Mouse (Mus musculus) adrenal gland, postnatal 4 days (tissue): ENCODE data around the gene Flvcr1. TPM values are rescaled to one million over a fixed set of nuclear protein-coding genes. Genes with fewer than 3 reads are reported as not detected.

Experiments
- DNase-seq, 2 experiments: peaks; one replicate each; pipeline ENCODE4 v3.0.0; 2021 to 2022; ENCODE audit warnings: low spot score in 2 of 2, mixed read lengths in 2 of 2
- long read RNA-seq, 2 experiments: library from polyadenylated mRNA; stranded (forward); transcript quantifications; one replicate each; pipeline ENCODE4 v2.0.0; 2021
- total RNA-seq, 2 experiments: library from RNA; stranded (reverse); gene quantifications; 2 replicates each; pipeline ENCODE4 v1.2.3; 2021

Gene Flvcr1
- 10 to 100 TPM; 16.7 to 19.6 TPM for total RNA-seq
- long read RNA-seq, experiment 1, full-length matches to known transcripts, result 2 of 2 reads
- long read RNA-seq, experiment 1, partial matches to known transcripts, result 0 of 2 reads
- long read RNA-seq, experiment 1, other reads (novel, unspliced or antisense), result 0 of 2 reads
- long read RNA-seq, experiment 2, full-length matches to known transcripts, result 9 of 11 reads
- long read RNA-seq, experiment 2, partial matches to known transcripts, result 1 of 11 reads
- long read RNA-seq, experiment 2, other reads (novel, unspliced or antisense), result 1 of 11 reads

DNA sequence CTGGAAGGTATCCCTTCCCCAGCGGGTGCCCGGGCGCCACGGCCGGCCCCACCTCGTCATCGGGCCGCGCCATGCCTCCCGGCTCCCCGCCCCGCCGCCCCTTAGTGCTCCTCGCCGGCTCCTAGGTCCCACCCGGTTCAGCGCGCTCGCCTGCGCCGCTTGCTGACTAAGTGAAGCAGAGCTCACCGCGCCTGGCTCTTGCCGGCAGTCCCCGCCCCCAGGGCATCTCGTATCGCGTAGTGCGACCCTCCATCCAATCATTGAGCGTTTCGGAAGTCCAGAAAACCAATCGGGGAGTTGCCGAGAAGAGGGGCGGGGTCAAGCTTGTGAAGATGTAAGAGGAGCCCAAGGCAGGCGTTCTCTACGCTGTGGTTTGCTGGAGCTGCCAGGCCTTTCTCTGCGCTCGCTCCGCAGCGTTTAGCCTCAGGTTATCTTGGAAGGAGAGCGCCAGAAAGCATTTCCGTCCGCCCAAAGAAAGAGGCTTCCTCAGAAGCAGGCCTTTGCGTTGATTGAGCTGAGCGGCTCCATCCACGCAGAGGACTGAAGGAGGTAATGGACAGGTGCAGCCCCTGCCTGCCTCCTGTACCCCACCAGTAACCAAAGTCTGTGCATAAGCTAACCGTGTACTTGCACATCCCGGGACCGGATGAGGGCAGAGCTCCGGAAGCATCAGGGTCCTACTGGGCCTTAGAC is at the start of gene Flvcr1:
Gene Flvcr1, minus strand, starts transcription at position 138 of the 693 bp plus-strand sequence.
- DNase-seq, result peak; percentile 91 to 98

DNA sequence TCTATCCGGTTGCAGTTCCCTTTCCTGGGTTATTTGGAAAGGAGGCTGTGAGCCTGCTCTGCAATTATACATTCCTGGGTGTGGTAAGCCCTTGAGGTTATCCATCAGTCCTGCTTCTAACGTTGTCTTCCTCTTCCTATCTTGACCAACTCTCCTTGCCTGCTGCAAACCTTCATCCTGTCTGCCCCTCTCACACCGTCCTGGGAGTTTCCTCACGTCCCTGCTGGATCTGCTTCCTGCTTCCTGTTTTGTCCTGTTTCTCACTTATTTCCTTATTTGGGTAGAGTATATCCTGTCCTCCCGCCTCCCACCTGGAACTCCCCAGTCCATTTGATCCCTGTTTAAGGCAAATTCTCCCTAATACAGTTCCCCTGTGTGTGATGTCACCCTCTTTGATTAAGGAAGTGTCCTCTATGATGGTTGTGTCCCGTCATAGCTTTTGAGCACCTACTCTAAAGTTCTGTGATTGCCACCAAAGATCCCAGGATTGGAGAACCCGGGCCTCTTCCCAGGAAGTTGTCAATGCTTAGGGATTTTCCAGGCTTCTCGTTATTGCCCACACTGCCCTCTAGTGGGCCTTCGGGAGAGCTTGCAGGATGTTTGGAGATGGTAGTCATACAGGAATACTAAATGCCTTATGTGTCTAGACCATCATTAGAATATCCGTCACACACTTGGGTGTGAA is 49.4 kb upstream of the Flvcr1 start:
- DNase-seq, result peak in 1 of 2 experiments; percentile 32

DNA sequence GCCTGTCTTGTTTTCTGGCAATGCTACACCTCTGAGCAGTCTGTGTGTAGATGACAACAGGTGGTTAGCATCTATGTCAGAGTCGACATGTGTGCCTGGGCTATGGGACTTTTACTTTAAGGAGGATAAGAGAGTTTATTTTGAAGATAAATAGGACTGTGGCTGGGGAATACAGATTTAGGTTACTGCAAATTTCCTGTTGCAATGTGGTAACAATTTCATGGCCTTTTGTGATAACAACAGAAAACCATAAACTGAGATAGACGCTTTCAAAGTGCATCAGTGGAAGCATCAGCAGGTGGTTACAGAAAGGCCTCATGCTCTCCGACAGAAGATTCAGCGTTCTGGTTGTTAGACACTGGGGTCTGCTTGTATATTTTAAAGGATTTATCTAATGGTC is 47.5 kb upstream of the Flvcr1 start:
- DNase-seq, result no peak

DNA sequence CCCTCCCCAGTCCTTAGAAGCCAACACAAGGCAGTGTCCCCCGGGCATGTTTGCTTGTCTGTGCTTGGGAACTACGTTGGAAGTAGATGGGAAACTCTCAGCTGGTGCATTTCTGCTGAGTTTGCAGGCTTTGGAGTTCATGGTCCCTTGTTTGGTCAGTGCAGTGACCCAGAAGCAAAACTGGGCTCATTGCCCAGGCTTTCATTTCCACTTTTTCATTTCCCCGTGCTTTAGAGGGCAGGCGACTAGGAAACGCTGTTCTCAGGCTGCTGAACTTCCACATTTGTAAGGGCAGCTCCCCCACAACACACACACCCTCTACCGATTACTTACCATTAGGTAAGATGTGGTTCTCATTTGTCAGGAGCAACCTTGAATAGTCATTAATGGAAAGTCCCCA is 47.0 kb upstream of the Flvcr1 start:
- peak in 1 of 2 experiments; percentile 35 for DNase-seq

DNA sequence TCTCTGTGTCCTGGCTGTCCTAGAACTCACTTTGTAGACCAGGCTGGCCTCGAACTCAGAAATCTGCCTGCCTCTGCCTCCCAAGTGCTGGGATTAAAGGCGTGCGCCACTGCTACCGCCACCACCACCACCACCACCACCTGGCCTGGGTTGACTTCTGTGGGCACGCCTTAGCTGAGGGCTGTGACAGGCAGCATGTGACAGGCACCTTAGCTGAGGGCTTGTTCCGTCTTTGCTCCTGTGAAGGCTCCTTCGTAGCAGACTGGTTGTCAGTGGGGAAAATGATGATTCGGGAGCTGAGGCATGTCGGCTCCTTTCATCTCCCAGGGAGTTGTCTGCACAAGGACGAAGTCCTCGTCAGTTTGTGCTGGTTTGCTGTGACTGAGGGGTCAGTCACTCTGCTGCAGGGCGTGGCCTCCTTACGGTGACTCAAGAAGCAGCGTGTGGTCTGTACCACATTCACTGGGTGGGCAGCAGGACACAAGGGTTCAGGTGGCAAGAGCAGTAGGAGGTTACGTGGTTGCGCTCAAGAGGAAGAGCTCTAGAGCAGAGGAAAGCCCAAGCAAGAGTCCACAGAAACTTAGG is 46.5 kb upstream of the Flvcr1 start:
- DNase-seq, result no peak

DNA sequence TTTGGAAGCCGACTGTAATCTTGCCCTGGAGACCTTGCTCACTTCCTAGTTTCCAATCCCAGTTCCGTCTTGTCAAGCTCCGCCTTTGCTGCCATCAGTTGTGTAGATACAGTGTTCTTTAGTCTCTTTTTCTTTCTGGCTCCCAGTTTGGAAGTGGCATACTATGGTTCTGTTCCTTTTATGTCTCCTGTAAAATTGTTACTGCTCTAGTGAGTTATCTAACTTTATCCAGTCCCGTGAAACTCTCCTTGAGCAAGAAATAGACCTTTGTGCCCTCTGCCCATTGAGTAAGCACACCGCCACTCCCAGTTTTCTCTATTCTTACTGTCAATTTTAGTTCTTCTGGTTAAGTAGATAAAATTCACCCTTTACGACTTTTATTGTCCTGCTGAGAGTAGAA is 45.7 kb upstream of the Flvcr1 start:
- DNase-seq, result no peak

DNA sequence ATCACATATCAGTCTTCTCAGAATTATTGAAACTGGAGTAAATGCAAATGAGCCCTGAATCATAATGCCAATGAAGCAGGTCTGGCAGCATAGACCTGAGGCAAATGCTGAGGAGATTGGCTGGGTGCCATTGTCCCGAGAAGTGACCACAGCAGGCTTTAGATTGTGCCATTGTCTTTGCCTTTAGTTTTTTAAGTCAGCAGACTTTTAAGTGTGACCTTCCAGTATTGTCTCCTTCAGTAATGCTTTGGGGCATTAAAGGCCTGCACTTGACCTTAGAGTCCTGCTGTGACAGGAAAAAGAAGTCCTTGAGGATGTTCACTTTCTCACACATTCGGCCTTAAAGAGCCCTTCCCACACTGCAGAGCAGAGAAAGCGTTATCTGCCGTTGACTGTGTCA is 44.3 kb upstream of the Flvcr1 start:
- DNase-seq, result no peak

DNA sequence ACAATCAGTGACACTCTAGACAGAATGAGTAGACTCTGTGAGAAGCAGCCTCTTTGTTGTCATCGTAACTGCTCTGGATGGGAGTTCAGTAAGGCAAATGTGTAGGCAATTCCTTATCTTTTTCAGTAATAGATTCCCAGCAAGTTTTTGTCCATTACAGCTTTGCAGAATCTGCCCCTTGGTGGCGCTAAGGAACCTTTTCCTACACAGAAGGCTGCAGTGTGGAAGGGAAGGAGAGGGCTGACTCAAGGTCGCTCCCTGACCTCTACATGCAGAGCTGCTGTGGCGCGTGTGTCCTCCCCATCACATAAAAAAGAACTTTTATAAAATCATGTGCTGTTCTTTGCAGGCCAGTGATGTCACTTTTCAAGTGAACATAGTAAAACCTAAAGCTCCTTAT is 42.4 kb upstream of the Flvcr1 start:
- peak in 1 of 2 experiments; percentile 20 for DNase-seq

DNA sequence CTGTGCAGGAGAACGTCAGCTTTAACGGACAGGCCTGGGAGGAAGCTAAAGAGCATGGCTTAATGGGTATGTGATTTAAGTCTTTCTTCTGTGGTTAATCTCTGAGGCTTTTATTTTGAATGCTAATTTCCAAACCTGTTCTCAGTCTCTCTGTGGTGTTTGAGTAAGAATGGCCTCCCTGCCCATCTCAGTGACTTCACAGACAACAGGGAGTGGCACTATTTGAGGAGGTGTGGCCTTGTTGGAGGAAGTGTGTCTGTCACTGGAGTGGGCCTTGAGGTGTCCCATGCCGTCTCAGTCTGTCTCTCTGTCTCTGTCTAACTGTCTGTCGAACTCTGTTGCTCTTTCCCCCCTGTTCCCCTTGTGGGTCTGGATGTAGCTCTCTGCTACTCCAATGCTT is 39.2 kb upstream of the Flvcr1 start:
- DNase-seq, result no peak

DNA sequence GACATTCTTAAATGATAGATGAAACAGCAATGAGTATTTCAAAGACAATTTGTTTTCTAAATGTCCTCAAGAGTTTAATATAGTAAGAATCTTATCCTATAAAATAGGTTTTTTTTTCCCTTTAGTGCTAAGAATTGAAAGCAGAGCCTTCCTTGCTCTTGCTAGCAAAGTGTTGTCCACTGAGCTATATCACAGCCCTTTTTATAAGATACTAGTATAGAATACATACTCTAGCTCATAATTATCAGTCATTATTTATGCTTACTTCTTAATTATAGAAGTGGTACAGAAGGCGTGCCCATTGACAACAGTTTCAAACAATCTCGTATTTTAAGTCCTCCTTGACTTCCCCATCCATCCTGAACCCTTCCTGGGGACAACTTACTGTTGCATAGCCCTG is 38.6 kb upstream of the Flvcr1 start:
- DNase-seq, result no peak

DNA sequence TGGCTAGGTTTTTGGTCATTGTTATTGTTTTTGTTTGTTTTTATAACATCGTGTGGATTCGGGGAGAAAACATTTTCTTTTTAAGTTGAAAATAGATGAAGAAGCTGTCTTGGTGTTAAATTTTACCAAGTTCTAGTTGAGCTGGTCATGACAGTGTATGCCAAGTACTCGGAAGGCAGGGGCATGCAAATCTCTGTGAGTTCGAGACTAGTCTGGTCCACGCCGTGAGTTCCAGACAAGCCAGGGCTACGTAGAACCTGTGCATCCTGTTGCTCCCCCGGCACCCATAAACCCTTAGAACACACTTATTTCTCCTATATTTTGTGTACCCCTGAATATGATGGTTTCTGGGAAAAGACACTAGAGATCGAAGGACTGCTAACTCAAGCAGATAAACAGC is 37.7 kb upstream of the Flvcr1 start:
- DNase-seq, result no peak

DNA sequence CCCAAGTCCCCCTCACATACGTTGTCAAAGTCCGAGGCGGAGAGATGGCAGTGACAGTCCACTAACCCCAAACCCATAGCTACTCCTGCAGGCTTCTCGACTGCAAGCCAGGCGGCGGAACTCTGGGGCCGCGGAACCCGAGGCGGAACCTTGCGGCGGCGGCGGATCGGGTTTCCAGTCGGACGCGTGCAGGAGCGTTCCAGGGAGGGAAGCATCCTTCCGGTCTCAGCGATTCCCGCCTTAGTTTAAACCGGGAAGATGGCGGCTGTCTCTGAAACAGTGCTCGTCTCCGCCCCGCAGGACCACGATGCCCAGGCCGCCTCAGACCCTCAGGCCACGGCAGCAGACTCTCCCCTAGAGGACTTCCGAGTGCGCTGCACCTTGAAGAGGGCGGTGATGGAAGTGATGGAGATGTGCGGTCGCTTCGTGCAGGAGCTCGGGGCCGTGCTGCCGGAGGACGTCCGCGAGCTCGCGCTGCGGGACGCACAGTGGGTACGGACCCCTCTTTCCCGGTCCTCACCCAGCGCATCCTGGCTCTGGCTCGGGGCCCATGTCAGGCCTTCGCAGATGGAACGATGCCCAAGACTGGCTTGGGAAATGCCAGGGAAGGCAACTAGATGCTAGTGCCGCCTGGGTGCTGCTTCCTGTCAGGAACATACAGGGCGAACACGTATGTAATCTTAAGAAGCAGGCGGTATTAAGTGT is 37.0 kb upstream of the Flvcr1 start, which contains the start of the genes Tatdn3 and Nsl1:
Gene Tatdn3, minus strand, starts transcription at position 152 of the 705 bp plus-strand sequence.
Gene Nsl1, plus strand, starts transcription at position 232 of the 705 bp plus-strand sequence.
- peak; percentile 86 to 94 for DNase-seq

DNA sequence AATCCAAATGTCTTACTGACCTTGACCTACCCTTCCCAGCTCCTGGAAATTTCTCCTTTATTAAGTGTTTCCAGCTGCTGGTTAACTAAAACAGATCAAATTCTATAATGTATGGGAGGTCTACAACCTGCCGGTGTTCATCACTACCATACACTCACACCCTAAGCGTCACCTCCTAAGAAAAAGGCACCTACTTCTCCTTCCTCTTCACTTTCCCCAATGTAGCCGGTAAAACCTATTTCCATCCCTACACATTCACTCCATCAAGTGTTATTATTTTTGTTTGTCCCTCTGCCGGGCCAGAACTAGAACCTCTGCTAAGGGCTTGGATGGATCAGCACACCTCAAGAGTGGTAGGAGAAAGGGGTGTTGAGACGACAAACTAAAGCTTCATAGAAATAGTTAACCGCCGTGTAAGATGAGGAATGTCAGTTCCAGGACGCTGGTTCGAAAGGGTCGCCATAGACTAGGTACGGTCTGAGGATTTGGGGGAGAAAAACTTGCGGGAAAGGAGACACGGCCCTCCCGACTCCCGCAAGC is 36.4 kb upstream of the Flvcr1 start:
- no peak for DNase-seq

DNA sequence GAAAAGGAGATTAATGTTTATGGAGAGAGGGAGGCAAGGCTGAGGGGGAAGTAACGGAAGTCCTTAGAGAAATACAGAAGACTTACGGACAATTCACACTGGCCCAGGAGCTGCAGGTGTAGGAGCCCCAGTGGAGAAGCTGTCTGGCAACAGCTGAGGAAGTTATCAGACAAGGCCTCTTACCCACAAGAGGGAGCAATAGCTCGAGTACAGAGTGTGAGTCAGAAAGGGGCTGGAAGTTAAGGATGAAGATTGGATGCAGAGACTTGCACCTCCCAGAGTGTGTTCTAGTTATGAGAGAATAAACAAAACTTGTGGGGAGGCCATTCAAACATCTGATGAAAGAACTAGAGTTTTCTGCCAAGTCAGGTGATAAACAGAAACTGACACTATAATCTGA is 31.5 kb upstream of the Flvcr1 start:
- DNase-seq, result no peak

DNA sequence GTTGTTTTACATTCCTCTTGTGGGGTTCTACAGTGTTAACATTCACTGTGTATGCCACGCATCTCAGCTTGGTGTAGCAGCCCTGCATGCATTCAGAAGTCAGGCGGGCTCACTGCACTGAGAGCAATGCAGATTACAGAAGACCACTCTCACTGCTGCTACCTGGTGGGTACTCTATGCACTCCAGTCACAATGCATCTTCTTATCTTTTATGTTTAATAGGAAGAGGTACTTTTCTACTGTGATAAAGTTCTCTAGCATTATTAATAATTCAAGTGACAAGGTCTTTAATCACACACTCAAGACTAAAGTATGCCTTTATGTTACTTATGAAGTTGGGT is 29.5 kb upstream of the Flvcr1 start:
- no peak for DNase-seq

DNA sequence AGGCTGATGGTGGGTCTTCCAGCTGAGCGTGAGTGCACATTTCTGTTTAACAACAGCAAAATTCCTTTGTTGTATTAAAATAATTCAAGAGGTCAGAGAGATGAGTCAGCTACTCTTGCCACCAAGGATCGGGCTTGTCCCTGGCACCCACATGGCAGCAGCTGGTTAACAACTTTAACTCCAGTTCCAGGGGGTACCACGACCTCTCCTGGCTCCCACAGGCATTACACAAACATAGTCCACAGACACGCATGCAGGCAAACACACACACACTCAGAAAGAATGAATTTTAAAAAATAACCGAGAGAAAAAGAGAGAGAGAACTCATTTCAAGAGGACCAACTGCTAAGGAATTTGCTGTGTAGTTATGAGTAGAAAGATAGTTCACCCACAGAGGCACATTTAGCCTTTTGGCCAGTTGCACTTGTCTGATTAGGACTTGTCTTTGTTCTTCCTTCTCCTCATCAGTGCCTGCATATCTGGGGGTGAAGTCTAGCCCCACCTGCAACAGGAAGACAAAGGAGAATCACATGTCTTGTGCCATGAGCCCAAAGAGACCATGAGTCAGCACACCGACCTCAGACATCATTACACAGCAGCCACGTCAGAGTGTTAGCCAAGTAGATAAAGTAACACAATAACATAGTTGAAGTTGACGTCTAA is 29.0 kb upstream of the Flvcr1 start:
- DNase-seq, result no peak

DNA sequence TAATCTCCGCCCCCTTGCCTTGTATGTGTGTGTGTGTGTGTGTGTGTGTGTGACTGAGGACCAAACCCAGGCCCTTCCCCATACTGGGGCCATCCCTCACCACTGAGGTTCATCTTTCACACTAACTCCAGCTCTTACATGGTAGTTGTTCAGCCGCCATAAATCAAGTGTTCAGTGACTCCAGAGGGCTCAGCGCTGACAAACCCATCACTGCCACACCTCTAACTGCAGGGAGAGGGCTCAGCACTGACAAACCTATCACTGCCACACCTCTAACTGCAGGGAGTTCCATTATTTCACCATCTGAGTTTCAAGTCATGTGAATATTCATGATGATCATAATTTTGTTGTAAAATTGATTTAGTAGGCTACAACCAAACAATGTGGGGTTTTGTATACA is 27.6 kb upstream of the Flvcr1 start:
- DNase-seq, result no peak

DNA sequence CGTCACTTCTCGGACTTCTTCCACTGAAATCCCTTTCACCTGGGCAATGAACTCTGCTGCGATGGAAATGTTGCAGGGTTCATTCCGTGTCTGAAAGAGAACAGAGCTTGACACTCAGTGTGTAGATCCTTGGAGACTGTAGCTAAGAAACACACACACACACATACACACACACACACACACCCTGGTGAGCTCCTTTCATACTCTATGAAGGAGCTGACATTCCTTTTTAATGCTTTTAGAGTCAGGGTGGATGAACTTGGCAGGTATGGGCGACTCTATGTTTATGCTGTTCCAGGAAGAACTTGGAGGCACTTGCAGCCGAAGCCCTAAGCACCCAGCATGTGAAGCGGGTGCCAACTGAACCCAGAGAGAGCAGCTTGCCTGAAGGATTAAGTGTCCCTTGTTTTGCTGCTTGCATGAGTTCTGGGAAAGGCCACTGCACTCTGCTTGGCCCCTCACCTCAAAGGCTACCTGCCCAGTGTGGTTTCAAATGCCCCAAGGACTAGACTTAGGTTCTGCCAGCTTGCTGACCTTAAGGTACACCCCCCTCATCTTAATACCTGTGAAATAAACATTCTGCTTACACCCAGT is 20.4 kb upstream of the Flvcr1 start:
- no peak for DNase-seq

DNA sequence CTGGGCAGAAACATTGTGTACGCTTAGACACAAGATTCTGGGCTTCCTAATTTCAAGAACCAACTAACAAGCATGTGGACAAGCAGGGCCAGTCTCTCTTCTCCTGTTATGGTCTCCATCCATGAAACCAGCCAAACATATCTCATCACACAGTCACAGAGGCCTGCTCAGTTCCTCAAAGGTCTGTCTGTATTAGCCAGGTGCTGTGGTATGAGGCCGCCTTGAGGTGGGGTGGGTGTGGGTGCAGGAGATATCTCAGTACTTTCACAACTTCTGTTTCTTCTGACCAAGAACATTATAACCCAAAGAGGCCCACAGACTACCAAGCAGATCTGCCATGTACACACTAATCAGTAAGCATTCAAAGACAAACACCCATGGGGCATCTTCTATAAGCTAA is 19.3 kb upstream of the Flvcr1 start:
- DNase-seq, result no peak

DNA sequence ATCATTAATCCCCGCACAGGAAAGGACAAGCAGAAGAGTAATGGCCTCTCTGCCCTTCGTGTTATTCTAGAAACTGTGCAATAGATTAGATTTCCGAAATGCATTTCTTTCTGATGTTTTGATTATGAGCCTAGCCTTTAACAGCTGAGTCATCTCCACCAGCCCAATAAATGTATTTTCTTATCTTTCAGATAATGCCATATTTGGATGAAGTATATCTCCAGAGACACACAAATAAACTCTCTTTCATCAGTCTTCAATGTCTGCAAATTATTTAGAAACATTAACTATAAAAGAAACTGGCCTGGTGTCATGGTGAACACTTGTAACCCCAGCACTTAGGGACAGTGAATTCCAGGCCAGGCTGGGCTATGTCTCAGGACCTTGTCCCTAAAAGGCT is 16.7 kb upstream of the Flvcr1 start:
- DNase-seq, result no peak
